ENCODE assay signal across 18 mouse cellular contexts in genomic region chr8:128276475-128276874, GRCm38 (mm10).
DNase-seq lines count a peak whose midpoint lies in the region; ATAC-seq and TF ChIP-seq lines count a peak whose summit lies in the region.
"Had no signal": no experiment of that assay in that cellular context is flagged by ENCODE, and none has a peak within 500 bp of the region (broad histone marks: within the 10 kb centered on the region; RNA-seq: fewer than 3 reads in every experiment).

No protein-coding gene starts in this region.

- 34% methylated on average over 1 of the region's 1 CpGs for WGBS in liver, adult 2 months
- WGBS in liver, embryonic 12.5 days (ENCODE audit: insufficient replicate concordance), result 55% methylated on average over 1 of the region's 1 CpGs
- WGBS in kidney, adult 2 months, result 93% methylated on average over 1 of the region's 1 CpGs

- TF ChIP-seq CTCF in liver, adult 2 months (IDR thresholded peaks at IDR 0.05; ENCODE audit: low read depth, low read length), result no peak
- no peak for TF ChIP-seq CTCF in kidney, adult 2 months (conservative IDR thresholded peaks at IDR 0.05; ENCODE audit: insufficient read depth, insufficient read length, low read depth, low read length)

- peaks cover 8% of the 10 kb centered on the region for H3K4me1 ChIP-seq in liver, adult 2 months (ENCODE audit: control insufficient read depth, insufficient read depth, low read length)
- H3K4me1 ChIP-seq in liver, embryonic 12.5 days, result 0 out of 2 replicates have a peak, but pooled peaks cover 3% of the 10 kb centered on the region
- H3K4me1 ChIP-seq in kidney, adult 2 months (ENCODE audit: control insufficient read depth, insufficient read depth, low read length), result peaks cover 6% of the 10 kb centered on the region; the same call in 1 of the 2 replicates
- H3K4me1 ChIP-seq: forebrain, embryonic 13.5 days; forebrain, embryonic 15.5 days had no signal

- no peak overlapping the region for H3K4me2 ChIP-seq in liver, embryonic 12.5 days
- H3K4me2 ChIP-seq: embryonic facial prominence, embryonic 12.5 days; forebrain, embryonic 13.5 days; forebrain, embryonic 15.5 days had no signal

- H3K27ac ChIP-seq in liver, adult 2 months (replicated peaks; ENCODE audit: insufficient read depth, low read depth, low read length), result no peak overlapping the region
- H3K27ac ChIP-seq in liver, embryonic 12.5 days, result no peak overlapping the region
- no peak overlapping the region for H3K27ac ChIP-seq in kidney, adult 2 months (ENCODE audit: insufficient read depth, low read depth, low read length)
- H3K27ac ChIP-seq: embryonic facial prominence, embryonic 10.5 days; embryonic facial prominence, embryonic 12.5 days; forebrain, embryonic 13.5 days; forebrain, embryonic 15.5 days had no signal

- no peaks in the 10 kb centered on the region for H3K27me3 ChIP-seq in liver, adult 2 months (ENCODE audit: control insufficient read depth, insufficient read depth, low read length)
- no peaks in the 10 kb centered on the region for H3K27me3 ChIP-seq in liver, embryonic 12.5 days (replicated peaks)
- H3K27me3 ChIP-seq in kidney, adult 2 months (replicated peaks; ENCODE audit: control insufficient read depth, insufficient read depth, low read length), result no peaks in the 10 kb centered on the region
- H3K27me3 ChIP-seq: embryonic facial prominence, embryonic 12.5 days; forebrain, embryonic 13.5 days; forebrain, embryonic 15.5 days had no signal

- H3K9me3 ChIP-seq in liver, embryonic 12.5 days (replicated peaks), result no peaks in the 10 kb centered on the region
- H3K9me3 ChIP-seq: embryonic facial prominence, embryonic 10.5 days; embryonic facial prominence, embryonic 12.5 days; forebrain, embryonic 13.5 days; forebrain, embryonic 15.5 days had no signal

- peak; percentile 13 for DNase-seq in adrenal gland, adult 2 months
- DNase-seq in adrenal gland, adult 8-10 months, result no peak
- peak; percentile 80 for DNase-seq in liver, adult 2 months (ENCODE audit: extremely low read depth, low read depth, low spot score)
- peak; percentile 43 for DNase-seq in 416B (ENCODE audit: low read depth)
- DNase-seq in kidney, adult 2 months, result no peak
- DNase-seq: adrenal gland, postnatal 14 days; adrenal gland, postnatal 36 days; cerebellum, adult 11-12 months; cerebellum, adult 2 months; cerebellum, adult 9-10 months; cerebellum, postnatal 10 days; cerebellum, postnatal 25 days; forebrain, postnatal 0 days had no signal

- H3K9ac ChIP-seq in liver, adult 2 months (ENCODE audit: low read depth, low read length), result no peak overlapping the region
- H3K9ac ChIP-seq in liver, embryonic 12.5 days, result no peak overlapping the region
- H3K9ac ChIP-seq: embryonic facial prominence, embryonic 12.5 days; forebrain, embryonic 13.5 days; forebrain, embryonic 15.5 days; forebrain, postnatal 0 days had no signal

- no peak for TF ChIP-seq POLR2A in liver, adult 2 months (IDR thresholded peaks at IDR 0.05; ENCODE audit: extremely low read depth, insufficient read depth, low read length)
- TF ChIP-seq POLR2A in kidney, adult 2 months (IDR thresholded peaks at IDR 0.05; ENCODE audit: low read depth, low read length), result no peak

- no peak overlapping the region for H3K4me3 ChIP-seq in liver, adult 2 months (ENCODE audit: insufficient read depth, low read depth, low read length)
- no peak overlapping the region for H3K4me3 ChIP-seq in liver, embryonic 12.5 days
- no peak overlapping the region for H3K4me3 ChIP-seq in kidney, adult 2 months (ENCODE audit: insufficient read depth, low read depth, low read length)
- H3K4me3 ChIP-seq: embryonic facial prominence, embryonic 10.5 days; embryonic facial prominence, embryonic 12.5 days; forebrain, embryonic 13.5 days; forebrain, embryonic 15.5 days had no signal

- H3K36me3 ChIP-seq in liver, adult 2 months (ENCODE audit: control insufficient read depth, insufficient read depth, low read length), result no peaks in the 10 kb centered on the region
- H3K36me3 ChIP-seq in liver, embryonic 12.5 days, result no peaks in the 10 kb centered on the region
- H3K36me3 ChIP-seq in kidney, adult 2 months (ENCODE audit: control insufficient read depth, insufficient read depth, low read length), result no peaks in the 10 kb centered on the region
- H3K36me3 ChIP-seq: embryonic facial prominence, embryonic 10.5 days; embryonic facial prominence, embryonic 12.5 days; forebrain, embryonic 15.5 days had no signal

- no peaks in the 10 kb centered on the region for H3K79me2 ChIP-seq in liver, adult 2 months (ENCODE audit: control insufficient read depth, insufficient read depth, low read length)

- ATAC-seq in liver, embryonic 12.5 days, result no peak
- ATAC-seq: forebrain, embryonic 13.5 days; forebrain, embryonic 15.5 days; forebrain, postnatal 0 days had no signal

Comparison
In these comparisons a context has a peak if more than half of its experiments do, and no peak if none do; other contexts are left out.
1. DNase-seq: peak in adrenal gland, adult 2 months (single experiment), liver, adult 2 months (single experiment) and 416B (single experiment); none in adrenal gland, adult 8-10 months (single experiment) and kidney, adult 2 months (single experiment).